Mouse (Mus musculus): ENCODE data around the gene Olfr1002.
"Not testable (repeated sequence)": the region's sequence is repeated elsewhere in the genome, so short reads cannot be mapped to it uniquely, and the experiment has no call there.

Gene Olfr1002

DNA sequence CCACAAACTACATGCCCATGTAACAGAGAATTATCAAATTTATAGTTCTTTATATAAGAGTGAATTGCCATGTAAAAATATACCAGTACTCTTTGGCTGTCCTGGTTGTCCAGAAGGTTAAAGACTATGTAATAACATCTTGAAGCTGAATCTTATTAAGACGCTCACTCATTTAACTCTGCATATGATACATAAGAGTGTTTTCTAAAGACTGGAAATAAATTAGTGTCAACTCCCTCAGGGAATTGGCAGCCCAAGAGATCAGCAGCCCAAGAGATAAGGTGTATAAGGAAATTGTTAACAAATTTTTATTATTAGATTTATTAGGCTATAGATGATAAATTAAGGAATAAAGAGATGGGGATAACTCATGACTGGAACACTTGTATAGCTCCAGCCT, at the start of gene Olfr1002:
TSS of gene Olfr1002 (minus strand) at position 101 of the 400 bp plus-strand sequence.
- no peak for DNase-seq

DNA sequence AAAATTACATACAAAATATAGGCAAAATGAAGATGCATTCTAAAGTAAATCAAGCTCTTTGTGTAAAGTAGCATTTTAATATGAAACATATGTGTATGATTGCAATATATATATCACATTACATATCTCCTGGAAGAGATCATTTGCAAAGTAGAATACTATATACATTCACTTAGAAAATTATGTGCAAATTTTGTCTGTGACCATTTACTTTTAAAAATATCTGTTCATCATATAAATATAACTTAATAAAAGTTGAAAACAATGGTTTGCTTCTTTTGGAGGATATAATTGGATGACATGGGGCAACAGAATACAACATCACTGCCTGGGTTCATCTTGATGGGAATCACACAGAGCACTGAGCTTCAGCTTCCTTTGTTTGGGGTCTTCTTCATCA, 38.6 kb upstream of the Olfr1002 start, which contains the start of gene Olfr1008:
TSS of gene Olfr1008 (plus strand) at position 301 of the 400 bp plus-strand sequence.
- DNase-seq, result no peak

DNA sequence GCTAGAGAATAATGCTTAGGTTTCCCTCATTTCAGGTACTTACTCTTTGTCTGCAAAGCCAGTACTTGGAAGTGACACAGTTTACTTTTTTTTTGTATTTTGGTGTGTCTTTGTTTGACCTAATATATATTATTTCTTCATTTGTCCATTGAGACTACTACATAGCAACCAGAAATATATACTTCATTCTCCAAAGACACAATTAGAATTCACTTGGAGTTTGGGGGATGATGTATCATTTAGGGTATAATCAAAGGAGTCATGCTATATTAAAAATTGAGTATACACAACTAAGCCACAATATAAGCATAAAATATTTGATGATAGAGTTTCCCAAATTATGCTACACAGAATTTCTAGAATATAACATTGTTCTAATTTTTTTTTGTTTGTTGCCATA, 28.2 kb upstream of the Olfr1002 start, which contains the start of gene Olfr1006:
TSS of gene Olfr1006 (minus strand) at position 101 of the 400 bp plus-strand sequence.
- DNase-seq, result no peak

DNA sequence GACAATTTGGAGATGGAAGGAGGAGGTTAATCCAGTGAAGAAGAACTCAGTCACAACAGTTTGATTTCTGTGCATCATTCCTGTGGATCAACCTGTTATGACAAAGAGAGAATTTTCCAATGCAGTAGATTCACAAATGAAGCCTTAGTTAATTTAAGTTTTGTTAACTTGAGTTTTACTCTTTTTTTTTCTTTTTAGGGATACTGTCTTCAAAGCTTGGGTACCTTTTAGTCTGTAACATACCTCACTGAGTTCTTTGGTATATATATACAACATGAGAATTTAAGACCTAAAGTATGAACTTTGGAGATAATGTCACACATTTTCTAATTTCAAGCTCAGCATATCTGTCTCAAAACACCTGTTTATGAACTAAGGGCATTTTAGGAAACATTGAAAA, 13.9 kb upstream of the Olfr1002 start, which contains the start of gene Olfr154:
TSS of gene Olfr154 (minus strand) at position 101 of the 400 bp plus-strand sequence.
- not testable (repeated sequence) for DNase-seq

DNA sequence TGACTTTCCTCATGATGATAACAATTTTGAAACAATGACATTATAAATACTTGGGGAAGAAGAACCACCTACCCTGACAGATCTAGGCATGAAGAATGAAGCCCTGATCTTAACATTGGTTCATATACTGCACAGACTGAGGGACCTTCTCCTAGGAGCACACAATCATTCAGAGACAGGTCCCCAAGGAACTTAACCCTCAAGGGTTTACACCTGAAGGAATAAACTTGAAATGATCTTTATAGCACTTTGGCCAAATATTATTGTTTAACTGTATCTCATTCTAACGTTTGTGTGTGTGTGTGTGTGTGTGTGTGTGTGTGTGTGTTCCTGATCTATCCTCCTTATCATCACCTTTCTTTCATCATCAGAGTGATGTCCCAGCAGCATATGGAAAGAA, 38.7 kb downstream of the Olfr1002 start, which contains the start of gene Olfr1000:
TSS of gene Olfr1000 (minus strand) at position 101 of the 400 bp plus-strand sequence.
- DNase-seq, result no peak
